Mouse (Mus musculus) stomach, embryonic 16.5 days (tissue): ENCODE measurements around the gene Acpp. TPM values are rescaled to one million over a fixed set of nuclear protein-coding genes. Genes with fewer than 3 reads are reported as not detected.

Source experiments
- ATAC-seq: fragments of 200-750 bp; cut with Nextera tagmentation; 2 replicates; pipeline ENCODE4 v1.8.0; 2017; ENCODE audit warnings: moderate number of reproducible peaks, moderate TSS enrichment; ENCODE audit not compliant: insufficient read depth, low FRiP score
- H3K27ac ChIP-seq: fragments of 300-500 bp; sonication (generic); 2 replicates; pipeline ENCODE4 v1.5.1; 2014; ENCODE audit warnings: low read length
- H3K27me3 ChIP-seq: fragments of 300-500 bp; sonication (generic); 2 replicates; pipeline ENCODE4 v1.6.1; 2014; ENCODE audit warnings: low read length, control low read depth, mixed read lengths; ENCODE audit not compliant: control insufficient read depth, insufficient read depth
- H3K36me3 ChIP-seq: fragments of 300-500 bp; sonication (generic); 2 replicates; pipeline ENCODE4 v1.6.1; 2014; ENCODE audit warnings: low read length; ENCODE audit not compliant: control insufficient read depth, insufficient read depth
- H3K4me1 ChIP-seq: fragments of 300-500 bp; sonication (generic); 2 replicates; pipeline ENCODE4 v1.6.1; 2014; ENCODE audit warnings: low read length, control low read depth, mixed read lengths; ENCODE audit not compliant: control insufficient read depth, insufficient read depth
- H3K4me2 ChIP-seq: fragments of 300-500 bp; sonication (generic); 2 replicates; pipeline ENCODE4 v1.6.1; 2014; ENCODE audit warnings: low read depth, low read length, mixed read lengths
- H3K4me3 ChIP-seq: fragments of 300-500 bp; sonication (generic); replicated peaks from 2 replicates; pipeline ENCODE4 v1.5.1; 2014; ENCODE audit warnings: mild to moderate bottlenecking, low read length
- H3K9ac ChIP-seq: fragments of 300-500 bp; sonication (generic); 2 replicates; pipeline ENCODE4 v1.6.1; 2014; ENCODE audit warnings: low read length
- H3K9me3 ChIP-seq: fragments of 300-500 bp; sonication (generic); replicated peaks from 2 replicates; pipeline ENCODE4 v1.6.1; 2016; ENCODE audit warnings: low read length, control low read depth; ENCODE audit not compliant: control insufficient read depth
- WGBS: fragments of 180-500 bp; shearing (Covaris S2); extraction: QIAGEN DNeasy Blood & Tissue Kit; methylation state at CpG from one replicate; pipeline ENCODE4 v1.1.7; 2014; 5-methylcytosine and 5-hydroxymethylcytosine counted together
- polyA plus RNA-seq: library from polyadenylated mRNA; unstranded; fragments of >200 nt; fragmentation: Nextera tagmentation; extraction: Ambion mirVana; gene quantifications from 2 replicates; pipeline ENCODE4 v1.2.1, GENCODE M21; 2015

Acpp gene
- polyA plus RNA-seq, 1 experiment from 2014 or later = 1.5 TPM

DNA sequence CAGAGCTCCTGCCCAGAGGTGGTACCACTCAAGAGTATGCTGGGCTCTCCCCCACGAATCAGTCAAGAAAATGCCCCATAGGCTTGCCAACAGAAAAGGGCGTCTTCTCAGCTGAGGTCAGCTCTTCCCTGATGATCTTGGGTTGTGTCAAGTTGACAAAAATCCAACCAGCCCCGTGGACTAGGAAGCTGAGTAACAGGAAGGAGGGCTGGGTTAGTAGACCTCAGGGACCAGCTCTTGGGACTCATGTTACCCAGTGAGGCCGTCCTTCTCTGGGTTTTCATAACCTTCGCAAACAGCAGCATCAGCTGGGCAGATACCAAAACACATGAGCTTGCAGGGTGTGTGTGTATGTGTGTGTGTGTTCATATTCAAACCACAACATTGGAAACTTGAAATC lies 55.8 kb downstream of the Acpp start:
- H3K9me3 ChIP-seq = no peaks in the 10 kb centered on the region
- no peak overlapping the region for H3K4me3 ChIP-seq
- H3K27ac ChIP-seq = no peak overlapping the region
- no peak overlapping the region for H3K4me2 ChIP-seq
- no peak for ATAC-seq
- no peaks in the 10 kb centered on the region for H3K36me3 ChIP-seq
- 79% methylated on average over 5 of the region's 5 CpGs for WGBS
- no peak overlapping the region for H3K9ac ChIP-seq
- no peaks in the 10 kb centered on the region for H3K4me1 ChIP-seq
- H3K27me3 ChIP-seq = no peaks in the 10 kb centered on the region

DNA sequence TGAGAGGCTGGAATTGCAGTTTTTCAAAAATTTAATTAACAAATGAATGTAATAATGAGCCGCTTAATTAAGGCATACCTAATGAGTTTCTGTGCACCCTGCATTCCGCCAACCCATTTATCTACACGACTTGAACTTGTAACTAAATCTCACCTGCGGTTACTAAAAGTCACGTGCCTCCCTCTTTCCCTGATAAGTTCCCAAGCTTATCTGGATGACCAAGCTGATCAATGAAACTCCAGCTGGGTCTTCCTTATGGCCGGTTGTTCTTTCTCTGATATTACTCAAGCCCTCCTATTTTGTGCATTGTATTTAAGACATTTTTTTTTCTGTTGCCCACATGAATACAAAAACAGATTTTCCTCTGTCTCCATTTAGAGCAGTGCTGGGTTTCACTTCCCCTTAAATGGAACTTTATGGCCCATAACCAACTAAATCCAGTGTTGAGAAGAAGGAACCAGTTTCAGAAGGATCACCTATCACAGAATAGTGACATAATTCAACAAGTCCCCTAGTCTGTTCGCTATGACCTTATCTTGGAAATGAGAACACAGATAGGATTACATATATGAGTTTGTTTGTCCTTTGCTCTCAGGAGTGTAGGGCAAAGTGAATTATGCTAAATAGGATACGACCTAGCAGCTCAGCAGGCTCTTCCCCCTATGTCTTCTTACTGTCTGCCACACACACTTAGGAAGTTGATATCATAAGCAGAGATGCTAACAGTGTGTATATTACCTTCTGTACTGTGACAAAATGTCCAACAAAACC lies 56.6 kb downstream of the Acpp start:
- Histone ChIP-seq H3K9ac (no peak overlapping the region), H3K36me3 (no peaks in the 10 kb centered on the region), H3K4me2 (no peak overlapping the region), H3K27ac (no peak overlapping the region), H3K27me3 (no peaks in the 10 kb centered on the region), H3K4me1 (no peaks in the 10 kb centered on the region), H3K9me3 (no peaks in the 10 kb centered on the region), H3K4me3 (no peak overlapping the region)
- no peak for ATAC-seq
- 62% methylated on average over 8 of the region's 8 CpGs for whole genome bisulfite sequencing

DNA sequence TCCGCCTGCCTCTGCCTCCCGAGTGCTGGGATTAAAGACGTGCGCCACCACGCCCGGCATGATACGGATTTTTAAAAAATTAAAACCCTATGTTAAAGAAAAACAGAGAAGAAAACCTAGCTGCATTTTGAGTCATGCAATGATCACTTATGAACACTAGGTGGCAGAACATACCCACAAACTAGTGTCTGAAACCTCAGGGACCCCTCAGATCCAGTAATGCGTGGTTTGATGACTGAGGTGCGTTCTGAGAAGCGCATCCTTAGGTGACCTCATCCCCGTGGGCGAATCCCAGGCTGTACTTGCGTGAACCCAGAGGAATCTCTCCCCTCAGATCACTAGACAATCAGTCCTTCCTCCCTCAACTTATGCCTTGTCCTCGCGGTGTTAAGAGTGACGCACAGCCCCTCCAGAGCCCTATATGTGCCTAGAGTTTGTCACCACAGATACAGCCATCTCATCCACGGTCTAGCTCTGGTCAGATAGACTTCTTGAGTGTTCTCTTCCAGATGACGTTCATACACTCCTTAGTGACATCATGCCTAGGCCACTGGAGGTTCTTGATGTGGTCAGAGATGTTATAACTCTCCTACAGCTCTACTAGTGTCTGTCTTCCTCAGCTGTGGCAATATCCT lies 59.9 kb downstream of the Acpp start:
- ATAC-seq = no peak

DNA sequence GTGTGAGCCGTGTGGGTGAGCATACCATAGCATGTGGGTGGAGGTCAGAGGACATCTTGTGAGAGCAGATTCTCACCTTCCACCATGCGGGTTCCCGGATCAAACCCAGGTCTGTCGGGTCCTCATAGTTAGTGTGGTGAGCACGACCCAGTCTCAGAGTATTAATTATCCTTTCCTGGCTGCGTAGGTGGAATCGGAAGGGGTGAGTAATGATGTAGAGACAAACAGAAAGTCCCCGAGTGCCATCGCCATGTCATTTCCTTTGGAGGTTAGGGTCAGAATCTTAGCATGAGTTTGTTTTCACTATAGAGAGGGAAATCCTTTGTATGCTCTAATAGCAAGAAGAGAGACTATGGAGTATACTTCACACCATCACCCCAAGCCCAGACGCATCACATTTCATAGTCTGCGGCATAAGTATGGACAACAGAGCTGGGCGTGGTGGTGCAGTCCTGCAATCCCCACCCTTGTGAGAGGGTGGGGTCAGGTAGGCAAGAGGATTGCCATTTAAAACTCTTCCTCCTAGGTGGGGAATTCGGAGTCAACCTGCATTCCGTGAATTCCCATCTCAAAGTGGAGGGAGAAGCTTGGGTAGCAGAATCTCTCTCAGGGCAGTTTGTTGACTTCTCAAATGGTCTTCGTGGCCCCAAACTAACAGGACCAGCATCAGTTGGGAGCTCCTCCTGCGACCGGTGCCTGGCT lies 62.3 kb downstream of the Acpp start:
- ATAC-seq = no peak
- Histone ChIP-seq H3K27ac (no peak overlapping the region), H3K9me3 (no peaks in the 10 kb centered on the region), H3K4me3 (no peak overlapping the region), H3K4me1 (no peaks in the 10 kb centered on the region), H3K4me2 (no peak overlapping the region), H3K9ac (no peak overlapping the region), H3K27me3 (no peaks in the 10 kb centered on the region), H3K36me3 (no peaks in the 10 kb centered on the region)
- whole genome bisulfite sequencing = 76% methylated on average over 17 of the region's 17 CpGs

More for the DNA sequence above, 59.9 kb downstream of the Acpp start:
- no peak overlapping the region for H3K4me3 ChIP-seq
- H3K27ac ChIP-seq = no peak overlapping the region
- no peaks in the 10 kb centered on the region for H3K27me3 ChIP-seq
- H3K36me3 ChIP-seq = no peaks in the 10 kb centered on the region
- H3K4me2 ChIP-seq = no peak overlapping the region
- no peaks in the 10 kb centered on the region for H3K9me3 ChIP-seq
- WGBS = 20% methylated on average over 18 of the region's 18 CpGs
- H3K4me1 ChIP-seq = no peaks in the 10 kb centered on the region
- H3K9ac ChIP-seq = no peak overlapping the region

DNA sequence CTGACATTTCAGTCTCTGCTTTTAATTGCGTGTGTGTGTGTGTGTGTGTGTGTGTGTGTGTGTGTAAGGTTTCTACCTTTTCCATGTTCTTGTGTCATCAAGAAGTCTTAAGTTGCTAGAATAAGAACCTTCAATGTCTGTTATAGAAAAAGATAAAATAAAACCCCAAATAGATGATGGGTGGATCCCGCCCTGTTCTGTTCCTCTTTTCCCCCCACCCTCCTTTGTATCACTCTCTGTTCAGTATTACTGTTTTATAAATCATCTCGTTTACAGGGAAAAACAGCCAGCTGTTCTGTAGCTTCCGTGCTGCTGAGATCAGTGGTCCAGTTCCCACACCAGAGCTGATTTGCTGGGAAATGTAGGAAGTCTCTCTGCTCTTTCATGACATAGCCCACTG lies 65.5 kb downstream of the Acpp start:
- no peak overlapping the region for H3K4me3 ChIP-seq
- no peak for ATAC-seq
- no peaks in the 10 kb centered on the region for H3K36me3 ChIP-seq
- 65% methylated on average over 4 of the region's 4 CpGs for WGBS
- H3K9me3 ChIP-seq = no peaks in the 10 kb centered on the region
- H3K27ac ChIP-seq = no peak overlapping the region
- H3K9ac ChIP-seq = no peak overlapping the region
- no peak overlapping the region for H3K4me2 ChIP-seq
- H3K27me3 ChIP-seq = no peaks in the 10 kb centered on the region
- no peaks in the 10 kb centered on the region for H3K4me1 ChIP-seq

DNA sequence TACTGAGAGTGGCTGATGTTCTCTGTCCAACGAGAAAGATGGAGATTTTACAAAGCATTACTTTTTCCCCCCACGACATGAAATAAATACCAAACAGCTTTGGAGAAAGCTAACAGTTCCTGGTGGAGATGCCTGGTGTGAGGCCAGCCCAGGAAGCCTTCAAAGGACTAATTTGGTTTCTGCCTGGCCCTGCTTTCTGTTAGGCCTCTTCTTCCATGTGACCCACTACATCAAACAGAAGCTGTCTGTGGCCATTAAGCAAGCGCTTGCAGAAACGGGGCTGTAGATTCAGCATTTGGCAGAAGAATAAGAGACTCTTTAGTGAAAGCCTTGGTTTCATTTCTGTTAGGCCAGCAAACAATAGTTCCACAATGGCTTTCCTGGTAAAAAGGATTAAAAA lies 65.9 kb downstream of the Acpp start:
- Histone ChIP-seq H3K4me1 (no peaks in the 10 kb centered on the region), H3K27me3 (no peaks in the 10 kb centered on the region), H3K27ac (no peak overlapping the region), H3K4me3 (no peak overlapping the region), H3K9ac (no peak overlapping the region), H3K9me3 (no peaks in the 10 kb centered on the region), H3K4me2 (no peak overlapping the region), H3K36me3 (no peaks in the 10 kb centered on the region)
- no peak for ATAC-seq
- 56% methylated on average over 4 of the region's 4 CpGs for WGBS

DNA sequence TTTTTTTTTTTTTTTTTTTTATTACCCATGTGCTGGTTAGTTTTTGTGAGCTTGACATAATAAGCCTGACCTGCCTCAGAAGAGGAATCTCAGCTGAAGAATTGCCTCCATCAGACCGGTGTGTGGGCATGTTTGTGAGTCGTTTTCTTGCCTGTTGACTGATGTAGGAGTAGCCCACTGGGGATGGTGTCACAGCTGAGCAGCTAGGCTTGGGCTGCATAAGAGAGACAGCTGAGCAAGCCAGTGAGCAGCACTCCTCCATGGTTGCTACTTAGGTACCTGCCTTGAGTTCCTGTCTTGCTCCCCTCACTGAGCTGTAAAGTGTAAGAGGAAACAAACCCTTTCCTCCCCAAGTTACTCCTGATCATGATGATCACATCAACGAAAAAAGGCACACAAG lies 67.6 kb downstream of the Acpp start:
- 66% methylated on average over 3 of the region's 3 CpGs for WGBS
- Histone ChIP-seq H3K36me3 (no peaks in the 10 kb centered on the region), H3K9me3 (no peaks in the 10 kb centered on the region), H3K27ac (no peak overlapping the region), H3K4me3 (no peak overlapping the region), H3K27me3 (no peaks in the 10 kb centered on the region), H3K4me1 (no peaks in the 10 kb centered on the region), H3K4me2 (no peak overlapping the region), H3K9ac (no peak overlapping the region)
- ATAC-seq = no peak

DNA sequence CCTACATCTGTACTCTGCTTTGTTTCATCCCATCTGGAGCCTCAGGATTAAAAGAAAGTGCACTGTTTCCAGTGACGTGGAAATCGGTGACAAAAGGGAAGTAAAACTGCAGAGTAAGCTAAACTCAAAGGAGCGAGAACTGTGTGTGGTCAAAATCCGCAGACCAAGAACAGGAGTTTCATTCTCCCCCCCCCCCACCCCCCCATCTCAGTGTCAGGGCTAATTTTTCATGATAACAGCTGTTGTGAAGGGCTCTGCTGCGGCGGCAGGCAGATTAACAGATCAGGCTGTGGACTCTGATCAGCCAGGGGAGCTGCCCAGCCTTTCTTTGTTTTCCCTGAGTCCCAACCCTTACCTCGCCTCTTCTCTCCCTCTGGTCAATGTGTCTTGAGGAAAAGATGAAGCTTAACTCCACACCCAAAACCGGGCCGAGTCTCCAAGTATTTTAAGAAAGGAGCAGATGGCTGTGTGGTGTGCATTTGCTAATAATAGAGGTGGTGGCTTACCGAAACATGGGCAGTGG lies 68.1 kb downstream of the Acpp start:
- 17% methylated on average over 10 of the region's 10 CpGs for WGBS
- Histone ChIP-seq H3K9ac (0 out of 2 replicates have a peak overlapping the region, but pooled peaks have one; percentile 14), H3K4me1 (no peaks in the 10 kb centered on the region), H3K4me3 (peak overlapping the region; percentile 13; the same call in 1 of the 2 replicates), H3K27me3 (no peaks in the 10 kb centered on the region), H3K27ac (peak overlapping the region; percentile 50; the same call in 1 of the 2 replicates), H3K4me2 (peak overlapping the region; percentile 39), H3K9me3 (no peaks in the 10 kb centered on the region), H3K36me3 (no peaks in the 10 kb centered on the region)
- peak; percentile 62; the same call in 1 of the 2 replicates for ATAC-seq

DNA sequence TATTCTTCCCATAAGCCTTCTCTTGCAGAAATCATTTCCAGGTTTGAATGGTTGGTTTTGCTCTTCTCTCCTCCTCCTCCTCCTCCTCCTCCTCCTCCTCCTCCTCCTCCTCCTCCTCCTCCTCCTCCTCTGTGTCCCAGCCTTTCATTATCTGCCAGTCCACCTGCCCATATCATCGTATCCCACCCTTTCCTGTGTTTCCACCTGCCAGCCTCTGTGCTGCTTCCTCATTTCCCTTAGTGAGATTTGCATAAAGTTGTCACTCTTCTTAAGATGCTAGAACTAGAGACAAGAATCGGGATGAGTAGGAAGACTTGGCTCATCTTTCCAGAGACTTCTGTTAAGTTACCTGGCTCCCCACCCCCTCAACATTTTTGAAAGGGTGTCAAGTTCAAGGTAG lies 73.0 kb downstream of the Acpp start:
- ATAC-seq = no peak
- Histone ChIP-seq H3K36me3 (no peaks in the 10 kb centered on the region), H3K27ac (no peak overlapping the region), H3K9ac (no peak overlapping the region), H3K4me2 (no peak overlapping the region), H3K27me3 (no peaks in the 10 kb centered on the region), H3K9me3 (no peaks in the 10 kb centered on the region), H3K4me3 (no peak overlapping the region), H3K4me1 (peaks cover 15% of the 10 kb centered on the region)
- WGBS = 68% methylated on average over 2 of the region's 2 CpGs
